Mouse (Mus musculus) intestine, postnatal 0 days (tissue): ENCODE results near the gene Gpatch2. TPM values are rescaled to one million over a fixed set of nuclear protein-coding genes. Genes with fewer than 3 reads are reported as not detected.

Experiments
- ATAC-seq: fragments of 200-750 bp; cut with Nextera tagmentation; 2 replicates; pipeline ENCODE4 v1.8.0; 2017; ENCODE audit warnings: mild to moderate bottlenecking, moderate TSS enrichment, moderate library complexity
- H3K27ac ChIP-seq: fragments of 300-500 bp; sonication (generic); 2 replicates; pipeline ENCODE4 v1.5.1; 2014; ENCODE audit warnings: mild to moderate bottlenecking, low read depth, low read length, moderate library complexity
- H3K27me3 ChIP-seq: fragments of 300-500 bp; sonication (generic); replicated peaks from 2 replicates; pipeline ENCODE4 v1.6.1; 2014; ENCODE audit warnings: low read length, mixed read lengths; ENCODE audit not compliant: control insufficient read depth, insufficient read depth
- H3K36me3 ChIP-seq: fragments of 300-500 bp; sonication (generic); 2 replicates; pipeline ENCODE4 v1.6.1; 2014; ENCODE audit warnings: mild to moderate bottlenecking, moderate library complexity; ENCODE audit not compliant: control insufficient read depth, insufficient read depth
- H3K4me1 ChIP-seq: fragments of 300-500 bp; sonication (generic); replicated peaks from 2 replicates; pipeline ENCODE4 v1.6.1; 2014; ENCODE audit warnings: antibody characterized with exemption, low read length, mixed read lengths; ENCODE audit not compliant: control insufficient read depth, insufficient read depth
- H3K4me2 ChIP-seq: fragments of 300-500 bp; sonication (generic); replicated peaks from 2 replicates; pipeline ENCODE4 v1.6.1; 2014; ENCODE audit warnings: low read depth, mild to moderate bottlenecking, moderate library complexity
- H3K4me3 ChIP-seq: fragments of 300-500 bp; sonication (generic); 2 replicates; pipeline ENCODE4 v1.5.1; 2014; ENCODE audit warnings: low read depth, low read length
- H3K9ac ChIP-seq: fragments of 300-500 bp; sonication (generic); 2 replicates; pipeline ENCODE4 v1.6.1; 2014; ENCODE audit warnings: mild to moderate bottlenecking, low read depth, low read length
- H3K9me3 ChIP-seq: fragments of 300-500 bp; sonication (generic); 2 replicates; pipeline ENCODE4 v1.6.1; 2016; ENCODE audit warnings: mixed run types; ENCODE audit not compliant: control insufficient read depth
- CTCF ChIP-seq: sonication (generic); IDR thresholded peaks from 2 replicates; pipeline ENCODE4 v1.5.1; 2016; ENCODE audit warnings: low read depth, mild to moderate bottlenecking, control low read depth, antibody characterized with exemption, moderate library complexity
- WGBS: fragments of 180-500 bp; shearing (Covaris S2); extraction: QIAGEN DNeasy Blood & Tissue Kit; methylation state at CpG from one replicate; pipeline ENCODE4 v1.1.7; 2014; 5-methylcytosine and 5-hydroxymethylcytosine counted together
- polyA plus RNA-seq: library from polyadenylated mRNA; unstranded; fragments of >200 nt; fragmentation: Nextera tagmentation; extraction: Ambion mirVana; gene quantifications from 2 replicates; pipeline ENCODE4 v1.2.1, GENCODE M21; 2015

Gpatch2 gene
- polyA plus RNA-seq, 1 experiment from 2014 or later: 8.9 TPM

DNA sequence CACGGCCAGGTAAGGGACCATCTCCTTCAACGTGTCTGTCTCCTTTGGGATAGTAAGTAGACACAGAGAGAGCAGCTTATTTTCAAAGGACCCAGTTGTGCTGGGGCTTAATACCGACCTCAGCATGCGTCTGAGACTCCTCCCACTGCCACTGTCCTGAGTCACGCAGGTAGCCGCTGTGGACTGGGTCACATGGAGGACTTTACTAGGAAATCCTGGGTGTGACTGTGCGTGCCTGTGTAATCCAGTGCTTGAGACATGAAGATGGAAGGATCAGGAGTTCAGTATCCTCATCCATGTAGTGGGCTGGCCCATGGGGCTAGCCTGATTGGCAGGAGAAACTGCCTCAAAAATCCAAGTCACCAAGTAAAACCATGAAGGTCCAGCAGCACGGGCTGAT lies 101.2 kb downstream of the Gpatch2 start:
- WGBS: 74% methylated on average over 8 of the region's 8 CpGs
- TF ChIP-seq CTCF: no peak
- Histone ChIP-seq H3K9ac (no peak overlapping the region), H3K27me3 (no peaks in the 10 kb centered on the region), H3K4me1 (no peaks in the 10 kb centered on the region), H3K36me3 (peaks cover 7% of the 10 kb centered on the region; the same call in 1 of the 2 replicates), H3K27ac (no peak overlapping the region), H3K4me2 (no peak overlapping the region), H3K9me3 (no peaks in the 10 kb centered on the region), H3K4me3 (no peak overlapping the region)
- peak; percentile 60 for ATAC-seq

DNA sequence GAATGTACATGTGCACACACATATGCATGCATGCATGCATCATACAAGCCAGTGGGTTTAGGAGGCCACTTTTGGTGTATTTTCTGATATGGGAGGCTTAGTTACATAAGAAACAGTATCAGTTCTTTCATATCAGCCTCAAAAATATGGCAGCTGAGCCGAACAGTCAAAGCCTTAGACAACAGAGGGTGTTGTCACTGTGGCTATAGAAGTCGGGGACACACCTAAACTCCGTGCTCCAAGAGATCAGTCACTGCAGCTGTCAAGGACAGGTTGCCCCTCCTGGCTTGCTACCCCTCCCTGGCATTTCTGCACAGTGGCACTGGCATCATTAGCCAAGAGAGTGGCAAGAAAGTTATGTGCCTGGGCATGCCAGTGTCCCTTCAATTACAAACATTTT lies 106.5 kb downstream of the Gpatch2 start:
- H3K27ac ChIP-seq: no peak overlapping the region
- H3K27me3 ChIP-seq: no peaks in the 10 kb centered on the region
- H3K4me1 ChIP-seq: peaks cover 4% of the 10 kb centered on the region; the same call in 1 of the 2 replicates
- no peak for TF ChIP-seq CTCF
- ATAC-seq: no peak
- WGBS: 38% methylated on average over 3 of the region's 3 CpGs
- H3K9me3 ChIP-seq: no peaks in the 10 kb centered on the region
- no peak overlapping the region for H3K4me3 ChIP-seq
- H3K36me3 ChIP-seq: peaks cover 15% of the 10 kb centered on the region; the same call in 1 of the 2 replicates
- H3K4me2 ChIP-seq: no peak overlapping the region
- no peak overlapping the region for H3K9ac ChIP-seq

- Histone ChIP-seq H3K9ac (no peak overlapping the region), H3K27ac (peak overlapping the region; percentile 41; the same call in 1 of the 2 replicates), H3K36me3 (peaks cover 15% of the 10 kb centered on the region; the same call in 1 of the 2 replicates), H3K27me3 (no peaks in the 10 kb centered on the region), H3K4me3 (no peak overlapping the region), H3K9me3 (no peaks in the 10 kb centered on the region), H3K4me1 (peaks cover 4% of the 10 kb centered on the region; the same call in 1 of the 2 replicates), H3K4me2 (no peak overlapping the region)
- no peak for TF ChIP-seq CTCF
- peak; percentile 81 for ATAC-seq
- 48% methylated on average over 8 of the region's 8 CpGs for WGBS
Measured at GRCm38 (mm10) chr1:187322505-187323208, 107.3 kb downstream of the Gpatch2 start.

- Histone ChIP-seq H3K9ac (no peak overlapping the region), H3K27ac (peak overlapping the region; percentile 41; the same call in 1 of the 2 replicates), H3K4me1 (peaks cover 4% of the 10 kb centered on the region; the same call in 1 of the 2 replicates), H3K4me2 (no peak overlapping the region), H3K9me3 (no peaks in the 10 kb centered on the region), H3K36me3 (peaks cover 15% of the 10 kb centered on the region; the same call in 1 of the 2 replicates), H3K27me3 (no peaks in the 10 kb centered on the region), H3K4me3 (no peak overlapping the region)
- WGBS: 43% methylated on average over 1 of the region's 1 CpGs
- ATAC-seq: peak; percentile 87
- TF ChIP-seq CTCF: no peak
Measured at GRCm38 (mm10) chr1:187323209-187323589, 107.9 kb downstream of the Gpatch2 start.

DNA sequence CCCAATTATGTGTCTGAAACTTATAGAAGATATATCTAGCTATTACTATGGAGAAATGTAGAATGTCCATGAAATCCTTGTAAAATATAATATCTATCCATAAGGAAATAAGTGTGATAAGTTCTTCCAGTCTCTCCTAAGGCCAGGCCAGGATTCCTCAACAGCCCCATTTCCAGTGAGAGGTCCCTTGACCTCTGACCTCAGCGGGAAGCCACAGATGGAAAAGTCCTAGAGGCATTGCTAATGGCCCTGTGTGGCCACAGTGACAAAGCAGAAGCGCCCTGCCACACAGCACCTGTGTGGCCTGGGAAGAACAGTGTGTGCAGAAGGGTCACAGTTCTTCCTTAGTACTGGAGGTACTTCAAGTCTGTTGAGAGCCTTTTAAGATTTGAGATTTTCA lies 127.2 kb downstream of the Gpatch2 start:
- no peak overlapping the region for H3K9ac ChIP-seq
- no peak overlapping the region for H3K4me2 ChIP-seq
- ATAC-seq: no peak
- H3K27me3 ChIP-seq: no peaks in the 10 kb centered on the region
- TF ChIP-seq CTCF: no peak
- no peaks in the 10 kb centered on the region for H3K9me3 ChIP-seq
- 65% methylated on average over 2 of the region's 2 CpGs for WGBS
- no peak overlapping the region for H3K4me3 ChIP-seq
- H3K4me1 ChIP-seq: no peaks in the 10 kb centered on the region
- no peak overlapping the region for H3K27ac ChIP-seq
- peaks cover under 1% of the 10 kb centered on the region; the same call in 1 of the 2 replicates for H3K36me3 ChIP-seq

GRCm38 (mm10) chr1:187345156-187345555 lies 129.8 kb downstream of the Gpatch2 start:
- no peak overlapping the region for H3K4me2 ChIP-seq
- H3K4me3 ChIP-seq: no peak overlapping the region
- no peaks in the 10 kb centered on the region for H3K9me3 ChIP-seq
- ATAC-seq: no peak
- 92% methylated on average over 5 of the region's 5 CpGs for WGBS
- no peaks in the 10 kb centered on the region for H3K27me3 ChIP-seq
- no peak overlapping the region for H3K9ac ChIP-seq
- H3K36me3 ChIP-seq: peaks cover 16% of the 10 kb centered on the region
- no peak overlapping the region for H3K27ac ChIP-seq
- no peak for TF ChIP-seq CTCF
- H3K4me1 ChIP-seq: no peaks in the 10 kb centered on the region
